Mouse (Mus musculus) ovary, postnatal 14 days (tissue): ENCODE results near the gene Mrpl11.
"Not testable (repeated sequence)": the region's sequence is repeated elsewhere in the genome, so short reads cannot be mapped to it uniquely, and the experiment has no call there.

Experiments used
- DNase-seq: peaks from one replicate; pipeline ENCODE4 v3.0.0; 2022; ENCODE audit warnings: low spot score

Gene Mrpl11

GRCm38 (mm10) chr19:4961928-4962601 lies at the start of gene Mrpl11:
Mrpl11 (plus strand) TSS chr19:4962147.
- peak; percentile 83 for DNase-seq

DNA sequence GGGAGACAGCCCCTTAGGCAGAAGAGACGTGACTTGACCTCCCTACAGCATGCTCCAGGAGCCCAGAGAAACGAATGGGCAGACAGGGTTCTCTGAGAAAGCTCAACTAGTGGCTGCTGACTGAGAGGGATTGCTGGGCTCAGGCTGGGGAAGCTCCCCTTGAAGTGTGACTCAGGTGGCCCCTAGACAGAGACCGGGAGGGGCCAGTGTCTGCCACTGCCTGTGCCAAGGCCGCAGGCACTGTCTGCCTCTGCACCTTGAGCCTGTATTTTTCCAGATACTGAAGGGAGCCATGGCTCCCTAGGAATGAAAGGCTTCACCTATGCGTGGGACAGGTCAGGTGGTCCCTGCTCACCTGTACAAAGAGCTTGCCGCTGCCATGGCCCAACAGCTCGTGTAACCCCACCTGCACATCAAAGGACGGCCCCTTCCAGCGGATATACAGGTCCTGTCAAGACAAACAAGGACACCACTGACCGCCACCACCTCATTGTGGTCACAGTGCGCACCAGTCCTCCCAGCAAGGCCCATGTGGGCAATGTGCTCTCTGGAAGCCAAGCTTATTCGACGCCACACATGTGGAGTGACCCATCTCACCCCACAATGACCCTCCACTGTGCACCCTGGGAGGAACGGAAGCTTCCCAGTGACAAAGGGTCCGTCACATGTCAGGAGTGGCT lies 45.9 kb upstream of the Mrpl11 start:
- no peak for DNase-seq

DNA sequence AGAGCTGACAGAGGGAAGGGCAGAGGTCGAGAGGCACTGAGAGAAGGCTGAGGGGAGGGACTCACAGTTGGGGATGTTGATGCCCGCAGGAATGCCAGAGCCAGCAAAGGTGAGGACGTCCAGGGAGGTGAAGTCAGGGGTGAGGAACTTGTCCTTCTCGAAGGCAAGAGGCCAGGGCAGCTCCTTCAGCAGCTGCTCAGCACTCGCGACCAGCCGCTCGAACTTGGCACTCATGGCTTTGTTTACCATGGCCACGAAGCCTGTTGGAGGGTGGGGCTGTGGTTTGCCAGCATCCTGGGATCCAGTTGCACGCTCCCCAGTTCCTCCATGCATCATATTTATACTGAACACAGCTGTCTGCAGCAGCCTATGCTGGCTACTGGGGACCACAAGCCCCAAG lies 45.1 kb upstream of the Mrpl11 start:
- DNase-seq: no peak

GRCm38 (mm10) chr19:4919652-4920051 lies 42.3 kb upstream of the Mrpl11 start:
- DNase-seq: no peak

DNA sequence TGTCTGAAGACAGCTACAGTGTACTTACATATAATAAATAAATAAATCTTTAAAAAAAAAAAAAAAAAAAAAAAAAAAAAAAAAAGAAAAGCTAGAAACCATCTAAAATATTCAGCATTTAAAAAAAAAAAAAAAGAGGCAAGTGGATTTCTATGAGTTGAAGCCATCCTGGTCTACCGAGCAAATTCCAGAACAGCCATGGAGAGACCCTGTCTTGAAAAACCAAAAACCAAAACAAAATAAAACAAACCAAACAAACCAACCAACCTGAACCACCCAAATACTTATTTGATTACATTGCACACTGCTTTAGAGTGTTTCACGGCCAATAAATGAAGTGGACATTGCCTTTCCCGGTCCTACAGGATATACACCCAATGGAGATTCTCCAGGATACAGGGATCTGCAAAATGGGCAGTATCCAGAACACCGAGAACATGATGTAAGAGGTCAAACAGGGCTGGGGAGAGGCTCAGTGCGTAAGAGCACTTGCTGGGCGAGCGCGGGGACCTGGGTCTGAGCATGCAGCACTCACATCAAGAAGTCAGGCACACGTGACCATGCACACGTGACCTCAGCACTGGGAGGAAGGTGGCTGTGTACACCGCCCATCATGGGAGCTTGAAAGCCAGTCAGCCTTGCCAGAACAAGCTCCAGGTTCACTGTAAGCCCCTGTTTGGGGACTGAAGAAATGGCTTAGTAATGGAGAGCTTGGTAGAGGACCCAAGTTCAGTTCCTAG lies 36.7 kb upstream of the Mrpl11 start:
- no peak for DNase-seq

DNA sequence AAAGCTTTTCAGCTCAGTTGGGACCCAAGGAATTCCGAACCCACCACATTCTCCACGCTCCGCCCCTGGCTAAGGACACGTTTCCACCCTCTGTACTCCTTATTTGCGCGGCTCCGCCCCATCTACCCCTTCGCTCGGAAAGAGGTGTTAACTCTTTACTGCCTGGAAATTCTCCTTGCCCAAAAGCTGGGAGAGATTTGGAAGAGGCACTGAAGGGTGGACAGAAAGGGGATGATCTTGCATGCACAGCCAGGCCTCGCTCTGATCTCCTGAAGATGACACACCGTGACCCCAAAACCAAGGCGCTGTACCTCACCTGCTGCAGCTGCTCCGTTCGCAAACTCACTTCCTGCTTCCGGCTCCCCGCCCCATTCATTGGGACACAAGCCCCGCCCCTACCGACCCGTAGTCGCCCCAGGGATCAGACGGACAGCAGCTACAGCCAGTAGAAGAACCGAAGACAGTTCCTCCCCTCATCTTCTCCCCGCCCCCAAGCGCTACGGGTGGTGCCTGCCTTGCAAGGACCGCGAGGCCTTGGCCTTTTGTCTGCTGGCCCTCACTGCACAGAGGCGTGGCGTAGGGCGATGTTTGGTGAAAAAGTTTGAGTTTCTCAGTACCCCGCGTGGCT lies 33.9 kb upstream of the Mrpl11 start, which contains the start of gene Dpp3:
Gene Dpp3, minus strand, starts transcription at position 384 of the 628 bp plus-strand sequence.
- DNase-seq: peak; percentile 98

- DNase-seq: peak; percentile 19
These were observed 33.2 kb upstream of the Mrpl11 start for GRCm38 (mm10) chr19:4928781-4929180.

GRCm38 (mm10) chr19:4936896-4937295 lies 25.1 kb upstream of the Mrpl11 start:
- DNase-seq: no peak

DNA sequence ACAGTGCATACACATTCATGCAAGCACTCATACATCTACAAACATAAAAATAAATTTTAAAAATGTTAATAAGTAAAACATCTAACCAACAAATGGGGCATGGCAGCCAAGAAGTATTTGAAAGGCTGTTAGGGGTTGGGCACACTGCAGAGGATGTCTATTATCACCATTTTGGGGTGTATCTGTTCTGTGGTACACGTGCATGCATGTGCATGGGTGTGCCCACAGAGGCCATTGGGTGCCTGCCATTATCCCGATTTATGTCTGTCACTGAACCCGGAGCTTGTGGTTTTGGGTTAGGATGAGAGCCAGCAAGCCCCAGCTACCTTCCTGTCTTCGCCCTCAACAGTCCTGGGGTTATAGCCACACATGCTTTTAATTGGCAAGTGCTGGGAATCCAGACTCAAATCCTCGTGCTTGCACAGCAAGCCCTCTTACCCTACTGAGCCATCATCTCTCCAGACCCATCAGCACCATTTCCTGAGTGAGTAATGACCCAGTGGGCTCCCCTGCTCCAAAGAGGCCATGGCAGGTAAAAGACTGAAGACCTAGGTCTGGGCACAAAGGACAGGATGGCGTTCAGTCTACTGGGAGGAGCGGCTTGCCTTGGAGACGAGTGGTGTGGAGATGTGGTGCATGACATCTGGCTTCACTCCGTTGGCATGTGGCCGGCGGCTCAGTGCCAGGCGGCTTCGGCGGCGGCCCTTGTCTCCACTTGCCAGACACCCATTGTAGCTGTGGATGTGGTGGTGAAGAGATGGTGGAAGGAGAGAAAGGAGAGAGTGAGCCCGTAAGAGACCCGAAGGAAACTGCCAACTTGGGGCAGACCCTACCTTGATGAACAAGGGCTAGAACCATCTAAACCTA lies 24.3 kb upstream of the Mrpl11 start:
- no peak for DNase-seq

GRCm38 (mm10) chr19:4942551-4943252 lies 19.2 kb upstream of the Mrpl11 start, which contains the start of gene Peli3:
Peli3 (minus strand) TSS chr19:4943127.
- peak; percentile 79 for DNase-seq

DNA sequence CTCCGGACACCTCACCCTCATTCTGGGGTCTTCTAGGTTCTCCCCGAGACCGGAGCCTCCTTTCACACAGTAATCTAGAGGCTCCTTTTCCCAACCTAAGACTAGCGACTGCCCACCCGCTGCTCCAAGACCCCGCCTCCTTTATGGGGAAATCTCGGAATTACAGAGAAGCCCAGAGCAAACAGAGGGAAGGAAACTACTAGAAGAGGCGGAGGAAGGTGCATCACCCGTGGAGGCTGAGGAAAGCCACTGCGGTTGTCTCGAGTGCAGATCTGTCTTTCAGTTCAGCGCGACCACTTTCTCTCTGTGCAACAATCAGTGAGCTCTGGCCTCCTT lies 18.7 kb upstream of the Mrpl11 start:
- no peak for DNase-seq

DNA sequence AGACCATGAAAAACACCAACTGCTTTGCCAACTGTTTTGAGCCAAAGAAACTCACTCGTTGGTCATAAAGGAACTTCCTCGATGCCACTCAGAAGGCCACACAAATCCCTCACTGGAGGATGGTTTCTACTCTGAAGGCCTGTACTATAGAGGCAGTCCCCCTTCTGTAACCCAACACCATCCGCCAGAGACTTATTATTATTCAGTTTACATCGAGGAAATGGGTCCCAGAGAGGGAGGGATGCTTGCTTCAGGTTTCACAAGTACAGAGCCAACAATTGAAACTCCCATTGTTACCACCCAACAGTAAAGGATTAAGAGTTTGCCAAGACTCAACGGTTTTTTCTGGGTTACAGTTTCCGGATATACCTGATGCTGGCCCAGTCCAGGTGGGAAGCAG lies 16.4 kb upstream of the Mrpl11 start:
- no peak for DNase-seq

GRCm38 (mm10) chr19:4948641-4949040 lies 13.3 kb upstream of the Mrpl11 start:
- not testable (repeated sequence) for DNase-seq

DNA sequence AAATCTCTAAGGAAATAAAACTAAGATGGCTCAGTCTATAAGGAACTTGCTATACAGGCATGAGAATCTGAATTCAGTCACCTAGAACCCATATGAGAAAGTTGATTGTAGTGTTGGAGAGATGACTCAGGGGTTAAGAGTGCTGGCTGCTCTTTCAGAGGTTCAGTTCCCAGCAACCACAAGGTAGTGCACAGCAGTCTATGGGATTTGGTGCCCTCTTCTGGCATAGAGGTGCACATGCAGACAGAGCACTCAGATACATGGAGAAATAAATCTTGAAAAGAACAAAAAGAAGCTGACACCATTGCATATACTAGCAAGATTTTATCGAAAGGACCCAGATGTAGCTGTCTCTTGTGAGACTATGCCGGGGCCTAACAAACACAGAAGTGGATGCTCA lies 6.3 kb downstream of the Mrpl11 start:
- DNase-seq: no peak

DNA sequence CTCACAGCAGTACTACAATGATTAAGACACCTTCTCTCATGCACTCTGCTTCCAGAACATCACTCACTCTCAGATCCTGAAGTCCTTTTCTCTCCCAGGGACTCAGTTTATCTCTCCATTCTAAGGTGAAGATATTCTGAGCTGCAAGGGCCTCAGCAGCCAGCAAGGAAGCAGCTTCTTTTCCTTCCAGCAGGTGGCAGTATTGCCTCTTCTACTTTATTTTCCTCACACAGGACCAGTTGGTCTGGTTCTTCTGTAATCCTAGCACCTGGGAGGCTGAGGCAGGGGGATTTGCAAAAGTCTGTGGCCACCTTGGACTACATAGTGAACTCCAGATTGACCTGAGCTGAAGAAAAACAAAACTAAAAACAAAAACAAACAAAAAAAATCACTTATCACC lies 19.8 kb downstream of the Mrpl11 start:
- peak; percentile 34 for DNase-seq

- DNase-seq: peak; percentile 99
These were observed 27.1 kb downstream of the Mrpl11 start for GRCm38 (mm10) chr19:4989013-4989412.

GRCm38 (mm10) chr19:4989434-4990255 lies 27.7 kb downstream of the Mrpl11 start:
- no peak for DNase-seq

DNA sequence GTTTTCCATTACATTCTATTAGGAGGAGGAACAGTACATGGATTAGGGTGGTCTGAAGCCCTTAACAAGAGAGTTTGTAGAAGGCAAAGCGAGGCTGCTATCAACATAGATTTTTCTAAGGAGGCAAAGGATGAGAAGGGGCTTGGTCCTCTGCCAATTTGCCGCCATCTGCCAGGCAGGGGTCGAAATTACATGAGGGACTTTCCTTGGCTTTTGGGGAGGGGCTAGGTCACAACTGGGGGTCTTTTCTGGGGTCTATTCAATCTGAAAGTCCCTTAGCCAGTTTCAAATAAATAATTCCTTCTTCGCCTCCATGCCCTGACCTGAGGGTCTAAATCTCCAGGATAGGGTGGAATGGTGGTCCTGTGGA lies 28.3 kb downstream of the Mrpl11 start, which contains the start of gene Npas4:
Gene Npas4, minus strand, starts transcription at position 61 of the 370 bp plus-strand sequence.
- DNase-seq: no peak

DNA sequence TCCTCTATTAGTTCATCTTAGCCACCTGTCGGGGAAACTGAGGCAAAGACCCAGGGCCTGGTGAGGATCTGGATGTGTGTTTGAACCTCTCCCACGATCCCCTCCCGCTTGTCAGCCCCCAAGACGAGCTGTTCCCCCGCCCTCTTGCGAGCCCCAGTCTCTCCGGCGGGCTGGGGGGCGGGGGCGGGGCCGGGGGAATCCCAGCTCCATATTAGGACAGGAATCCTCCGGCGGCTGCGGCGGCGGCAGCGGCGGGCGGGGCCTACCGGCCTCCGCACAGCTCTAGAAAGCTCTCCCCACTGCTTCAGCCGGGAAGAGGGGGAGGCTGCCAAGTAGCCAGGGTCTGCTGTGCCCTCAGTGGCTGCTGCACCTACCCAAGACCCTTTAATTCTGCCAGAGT lies 28.8 kb downstream of the Mrpl11 start:
- no peak for DNase-seq

- DNase-seq: no peak
These were observed 30.4 kb downstream of the Mrpl11 start for GRCm38 (mm10) chr19:4992371-4992770.
